Mouse (Mus musculus) intestine, embryonic 14.5 days (tissue): ENCODE results near the gene Soga1. TPM values are rescaled to one million over a fixed set of nuclear protein-coding genes. Genes with fewer than 3 reads are reported as not detected.

Experiments
- ATAC-seq: fragments of 200-750 bp; cut with Nextera tagmentation; replicated peaks from 2 replicates; pipeline ENCODE4 v1.8.0; 2017; ENCODE audit warnings: low read depth, moderate number of reproducible peaks, moderate TSS enrichment, moderate library complexity; ENCODE audit not compliant: low FRiP score, low TSS enrichment
- DNase-seq: peaks from one replicate; pipeline ENCODE4 v3.0.0-alpha.2; 2018; ENCODE audit warnings: low spot score
- H3K27ac ChIP-seq: fragments of 300-500 bp; sonication (generic); 2 replicates; pipeline ENCODE4 v1.5.1; 2014; ENCODE audit warnings: low read depth, mild to moderate bottlenecking, control low read depth
- H3K27me3 ChIP-seq: fragments of 300-500 bp; sonication (generic); replicated peaks from 2 replicates; pipeline ENCODE4 v1.6.1; 2014; ENCODE audit warnings: low read length, control low read depth; ENCODE audit not compliant: control insufficient read depth, insufficient read depth
- H3K36me3 ChIP-seq: fragments of 300-500 bp; sonication (generic); 2 replicates; pipeline ENCODE4 v1.6.1; 2014; ENCODE audit warnings: low read length, control low read depth; ENCODE audit not compliant: control insufficient read depth, insufficient read depth
- H3K4me1 ChIP-seq: fragments of 300-500 bp; sonication (generic); replicated peaks from 2 replicates; pipeline ENCODE4 v1.6.1; 2014; ENCODE audit warnings: low read length, control low read depth, mixed read lengths; ENCODE audit not compliant: control insufficient read depth, insufficient read depth
- H3K4me2 ChIP-seq: fragments of 300-500 bp; sonication (generic); 2 replicates; pipeline ENCODE4 v1.6.1; 2014; ENCODE audit warnings: low read length
- H3K4me3 ChIP-seq: fragments of 300-500 bp; sonication (generic); 2 replicates; pipeline ENCODE4 v1.5.1; 2014; ENCODE audit warnings: low read depth, low read length, control low read depth, mixed read lengths
- H3K9ac ChIP-seq: fragments of 300-500 bp; sonication (generic); 2 replicates; pipeline ENCODE4 v1.6.1; 2014; ENCODE audit warnings: mild to moderate bottlenecking, low read length
- H3K9me3 ChIP-seq: fragments of 300-500 bp; sonication (generic); 2 replicates; pipeline ENCODE4 v1.6.1; 2016; ENCODE audit warnings: low read length, control low read depth; ENCODE audit not compliant: control insufficient read depth
- WGBS: fragments of 180-500 bp; shearing (Covaris S2); extraction: QIAGEN DNeasy Blood & Tissue Kit; methylation state at CpG from one replicate; pipeline ENCODE4 v1.1.7; 2014; 5-methylcytosine and 5-hydroxymethylcytosine counted together
- polyA plus RNA-seq: library from polyadenylated mRNA; unstranded; fragments of >200 nt; fragmentation: Nextera tagmentation; extraction: Ambion mirVana; gene quantifications from 2 replicates; pipeline ENCODE4 v1.2.1, GENCODE M21; 2014

The Soga1 gene
- polyA plus RNA-seq, 1 experiment from 2014 or later: 4.7 TPM

GRCm38 (mm10) chr2:157108236-157108635 lies 29.2 kb upstream of the Soga1 start:
- WGBS: 87% methylated on average over 4 of the region's 4 CpGs
- H3K9me3 ChIP-seq: no peaks in the 10 kb centered on the region
- peaks cover 65% of the 10 kb centered on the region for H3K36me3 ChIP-seq

GRCm38 (mm10) chr2:157104454-157104853 lies 25.4 kb upstream of the Soga1 start:
- H3K27me3 ChIP-seq: no peaks in the 10 kb centered on the region
- no peak overlapping the region for H3K9ac ChIP-seq
- DNase-seq (no peak), ATAC-seq (no peak)
- no peak overlapping the region for H3K4me2 ChIP-seq
- WGBS: 84% methylated on average over 8 of the region's 8 CpGs
- no peak overlapping the region for H3K4me3 ChIP-seq
- H3K27ac ChIP-seq: no peak overlapping the region
- no peaks in the 10 kb centered on the region for H3K9me3 ChIP-seq
- H3K36me3 ChIP-seq: peaks cover 65% of the 10 kb centered on the region
- H3K4me1 ChIP-seq: no peaks in the 10 kb centered on the region

More at GRCm38 (mm10) chr2:157108236-157108635, 29.2 kb upstream of the Soga1 start:
- Histone ChIP-seq H3K4me2 (no peak overlapping the region), H3K4me3 (no peak overlapping the region), H3K4me1 (no peaks in the 10 kb centered on the region), H3K27ac (no peak overlapping the region), H3K9ac (no peak overlapping the region), H3K27me3 (no peaks in the 10 kb centered on the region)
- no peak for ATAC-seq
- DNase-seq: no peak

GRCm38 (mm10) chr2:157102256-157102655 lies 23.2 kb upstream of the Soga1 start:
- no peaks in the 10 kb centered on the region for H3K4me1 ChIP-seq
- H3K9me3 ChIP-seq: no peaks in the 10 kb centered on the region
- no peak overlapping the region for H3K4me3 ChIP-seq
- no peaks in the 10 kb centered on the region for H3K27me3 ChIP-seq
- ATAC-seq (no peak), DNase-seq (no peak)
- H3K9ac ChIP-seq: no peak overlapping the region
- no peak overlapping the region for H3K27ac ChIP-seq
- H3K36me3 ChIP-seq: peaks cover 58% of the 10 kb centered on the region
- H3K4me2 ChIP-seq: no peak overlapping the region
- WGBS: 62% methylated on average over 2 of the region's 2 CpGs

DNA sequence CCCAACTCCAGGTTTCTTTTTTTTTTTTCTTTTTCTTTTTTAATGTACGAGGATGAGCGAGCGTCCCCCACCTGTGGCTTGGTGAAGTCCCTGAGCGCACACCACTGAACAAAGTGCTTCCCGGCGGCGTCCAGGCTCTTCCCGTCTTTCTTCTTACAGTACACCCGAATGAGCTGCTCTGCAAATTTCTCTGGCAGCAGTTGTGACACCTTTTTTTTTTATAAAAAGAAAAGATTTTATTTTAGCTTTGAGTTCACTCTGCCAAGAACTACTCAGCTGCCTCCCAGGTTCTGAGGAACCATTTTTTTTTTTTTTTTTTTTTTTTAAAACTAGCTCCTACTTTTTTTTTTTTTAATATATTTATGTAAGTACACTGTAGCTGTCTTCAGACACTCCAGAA lies 22.6 kb upstream of the Soga1 start:
- H3K36me3 ChIP-seq: peaks cover 57% of the 10 kb centered on the region
- no peaks in the 10 kb centered on the region for H3K4me1 ChIP-seq
- no peaks in the 10 kb centered on the region for H3K9me3 ChIP-seq
- 99% methylated on average over 9 of the region's 9 CpGs for WGBS
- H3K4me3 ChIP-seq: no peak overlapping the region
- no peaks in the 10 kb centered on the region for H3K27me3 ChIP-seq
- H3K9ac ChIP-seq: no peak overlapping the region
- H3K27ac ChIP-seq: no peak overlapping the region
- ATAC-seq (no peak), DNase-seq (no peak)
- H3K4me2 ChIP-seq: no peak overlapping the region

DNA sequence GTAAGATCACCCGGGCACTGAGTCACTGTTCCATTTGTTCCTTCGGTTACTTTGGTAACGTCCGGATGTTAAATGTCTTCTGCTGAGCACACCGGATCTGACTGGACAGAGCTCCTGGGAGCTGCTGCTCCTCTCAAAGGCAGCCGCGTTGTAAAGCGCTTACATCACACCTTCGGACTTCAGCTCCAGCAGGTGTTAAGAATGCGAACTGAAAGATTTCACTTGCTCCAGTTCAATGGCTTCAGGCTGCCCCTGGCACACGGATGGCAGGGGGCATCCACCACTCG lies 21.2 kb upstream of the Soga1 start:
- Histone ChIP-seq H3K9ac (no peak overlapping the region), H3K9me3 (no peaks in the 10 kb centered on the region), H3K4me1 (no peaks in the 10 kb centered on the region), H3K4me2 (no peak overlapping the region), H3K27ac (no peak overlapping the region), H3K27me3 (no peaks in the 10 kb centered on the region), H3K36me3 (peaks cover 50% of the 10 kb centered on the region), H3K4me3 (no peak overlapping the region)
- ATAC-seq (no peak), DNase-seq (no peak)
- 85% methylated on average over 12 of the region's 12 CpGs for WGBS

- Histone ChIP-seq H3K36me3 (peaks cover 46% of the 10 kb centered on the region), H3K27me3 (no peaks in the 10 kb centered on the region), H3K9ac (no peak overlapping the region), H3K9me3 (no peaks in the 10 kb centered on the region), H3K27ac (no peak overlapping the region), H3K4me1 (no peaks in the 10 kb centered on the region), H3K4me3 (no peak overlapping the region), H3K4me2 (no peak overlapping the region)
- ATAC-seq (no peak), DNase-seq (no peak)
- WGBS: 83% methylated on average over 12 of the region's 12 CpGs
These were observed 20.7 kb upstream of the Soga1 start for GRCm38 (mm10) chr2:157099532-157100318.

- ATAC-seq (peak; percentile 50; the same call in 1 of the 2 replicates), DNase-seq (peak; percentile 84)
- Histone ChIP-seq H3K4me2 (no peak overlapping the region), H3K27ac (no peak overlapping the region), H3K9ac (no peak overlapping the region), H3K9me3 (no peaks in the 10 kb centered on the region), H3K4me1 (peaks cover 5% of the 10 kb centered on the region; the same call in 1 of the 2 replicates), H3K36me3 (peaks cover 18% of the 10 kb centered on the region), H3K27me3 (no peaks in the 10 kb centered on the region), H3K4me3 (no peak overlapping the region)
- 65% methylated on average over 9 of the region's 9 CpGs for WGBS
These were observed 16.1 kb upstream of the Soga1 start for GRCm38 (mm10) chr2:157095005-157095755.

DNA sequence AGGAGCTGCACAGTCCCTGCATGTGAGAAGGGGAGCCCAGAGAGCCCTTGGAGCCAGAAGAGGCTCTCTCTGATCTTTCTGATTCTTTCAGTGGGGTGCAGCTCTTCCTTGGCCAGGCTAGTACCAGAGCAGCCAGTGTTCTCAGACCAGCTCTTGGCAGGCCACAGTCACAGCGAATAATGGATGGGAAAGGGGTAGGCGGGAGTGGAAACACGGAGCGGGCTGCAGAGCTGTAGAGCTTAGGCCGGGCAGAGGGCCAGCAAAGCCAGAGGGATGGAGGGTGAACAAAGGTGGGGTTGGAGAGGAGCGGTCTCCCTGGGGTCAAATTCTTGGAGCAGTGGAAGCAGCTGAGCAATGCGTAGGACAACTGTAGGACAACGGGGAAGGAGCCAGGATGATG lies 13.0 kb upstream of the Soga1 start:
- Histone ChIP-seq H3K4me2 (no peak overlapping the region), H3K9me3 (no peaks in the 10 kb centered on the region), H3K27me3 (no peaks in the 10 kb centered on the region), H3K27ac (no peak overlapping the region), H3K9ac (no peak overlapping the region), H3K4me3 (no peak overlapping the region), H3K36me3 (0 out of 2 replicates have a peak, but pooled peaks cover 8% of the 10 kb centered on the region), H3K4me1 (peaks cover 5% of the 10 kb centered on the region; the same call in 1 of the 2 replicates)
- no peak for ATAC-seq
- no peak for DNase-seq
- 42% methylated on average over 8 of the region's 8 CpGs for WGBS
